Mouse (Mus musculus): ENCODE measurements around the gene Prpf8.

GRCm38 (mm10) chr11:75558101-75558500 is 71.5 kb downstream of the Prpf8 start:
- TF ChIP-seq CTCF (conservative IDR thresholded peaks at IDR 0.05; ENCODE audit: low read length) (peak; percentile 97), POU5F1 (IDR thresholded peaks at IDR 0.05; ENCODE audit: borderline replicate concordance, low read length) (no peak)

Measured in E14TG2a.4 (cell line).